Mouse (Mus musculus) spleen, adult 12 weeks (tissue): ENCODE data around the gene Ckap2.
"Not testable (repeated sequence)": the region's sequence is repeated elsewhere in the genome, so short reads cannot be mapped to it uniquely, and the experiment has no call there.

Experiments used
- DNase-seq: peaks from one replicate; pipeline ENCODE4 v3.0.0; 2022; ENCODE audit warnings: low spot score

Gene Ckap2

DNA sequence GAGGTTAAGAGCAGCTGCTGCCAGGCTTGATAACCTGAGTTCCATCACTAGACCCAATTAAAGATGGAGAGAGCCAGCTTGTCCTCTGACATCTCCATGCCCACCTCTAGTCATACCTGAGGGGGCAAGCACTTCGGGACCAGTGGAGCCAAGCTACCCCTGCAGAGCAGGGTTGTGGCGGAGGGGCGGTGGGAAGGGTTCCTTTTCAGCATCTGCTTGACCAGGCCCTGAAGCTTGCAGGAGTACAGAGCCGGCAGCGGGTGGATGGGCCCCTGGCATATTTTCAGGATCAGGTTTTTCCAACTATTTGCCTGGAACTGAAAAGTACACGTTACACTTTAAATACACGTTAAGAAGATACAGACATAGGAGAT is 37.3 kb downstream of the Ckap2 start:
- DNase-seq, result no peak

DNA sequence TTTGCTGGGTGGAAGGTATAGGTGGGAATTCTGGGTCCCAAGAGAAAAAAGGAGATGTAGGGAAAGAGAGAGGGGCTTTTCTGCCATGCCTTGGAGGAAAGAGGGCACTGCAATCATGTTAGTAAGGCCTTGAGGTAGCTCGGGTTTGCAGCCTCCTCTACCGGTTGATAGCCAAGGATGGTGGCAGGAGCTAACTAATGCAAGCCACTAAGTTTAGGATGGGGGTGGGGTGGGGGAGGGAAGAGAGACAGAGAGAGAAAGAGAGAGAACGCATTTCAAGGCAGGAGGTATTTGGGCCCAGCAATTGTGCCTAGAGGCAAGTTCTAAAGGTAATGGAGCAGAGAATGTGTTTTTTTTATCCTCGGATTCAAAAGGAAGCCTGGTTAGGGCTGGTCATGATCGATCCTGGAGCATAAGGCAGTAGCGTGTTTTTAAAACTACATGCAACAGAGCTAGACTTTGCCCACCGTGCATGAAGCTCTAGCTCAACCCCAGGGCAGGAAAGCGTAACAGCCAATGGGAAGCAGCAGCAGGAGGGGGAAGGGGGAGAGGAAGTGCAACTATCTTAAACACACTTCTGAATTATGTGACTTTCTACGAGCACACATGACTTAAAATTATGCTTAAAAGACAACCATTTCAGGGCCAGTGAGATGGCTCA is 37.8 kb downstream of the Ckap2 start:
- no peak for DNase-seq

- no peak for DNase-seq
Observed at GRCm38 (mm10) chr8:22145831-22146230, 39.8 kb downstream of the Ckap2 start.

DNA sequence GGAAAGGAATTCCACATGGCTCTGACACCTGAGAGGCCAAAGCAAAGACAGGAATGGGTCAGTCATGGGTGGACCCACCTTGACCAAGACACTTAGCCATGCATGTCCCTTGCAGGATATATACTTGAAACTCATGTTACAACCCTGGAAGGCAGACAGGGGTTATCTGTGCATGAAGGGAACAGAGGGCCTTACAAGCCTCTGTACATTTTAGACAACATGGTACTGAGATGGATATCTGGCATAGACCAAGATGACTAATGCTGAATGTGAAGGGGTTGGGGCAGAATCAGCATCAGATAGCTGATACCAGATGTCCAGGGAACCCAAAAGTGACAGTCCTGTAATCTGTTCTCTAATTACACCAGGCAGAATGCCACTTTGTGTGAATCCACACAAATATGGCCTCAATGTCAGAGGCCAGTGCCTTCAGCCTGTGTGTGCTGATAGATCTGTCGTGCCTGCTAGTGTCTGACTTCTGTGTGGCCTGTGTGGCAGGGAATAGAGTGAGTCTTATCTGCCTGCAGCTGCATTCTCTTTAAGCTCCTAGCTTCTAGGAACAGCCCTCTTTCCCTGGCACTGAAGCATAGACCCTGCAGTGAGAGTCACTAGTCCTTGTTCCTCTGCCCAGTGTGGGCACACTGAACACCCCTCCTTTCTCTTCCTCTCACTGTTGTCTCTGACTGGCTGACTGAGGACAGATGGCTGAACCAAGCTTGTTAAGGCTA is 41.7 kb downstream of the Ckap2 start:
- no peak for DNase-seq

- no peak for DNase-seq
Observed at GRCm38 (mm10) chr8:22142592-22142991, 43.0 kb downstream of the Ckap2 start.

DNA sequence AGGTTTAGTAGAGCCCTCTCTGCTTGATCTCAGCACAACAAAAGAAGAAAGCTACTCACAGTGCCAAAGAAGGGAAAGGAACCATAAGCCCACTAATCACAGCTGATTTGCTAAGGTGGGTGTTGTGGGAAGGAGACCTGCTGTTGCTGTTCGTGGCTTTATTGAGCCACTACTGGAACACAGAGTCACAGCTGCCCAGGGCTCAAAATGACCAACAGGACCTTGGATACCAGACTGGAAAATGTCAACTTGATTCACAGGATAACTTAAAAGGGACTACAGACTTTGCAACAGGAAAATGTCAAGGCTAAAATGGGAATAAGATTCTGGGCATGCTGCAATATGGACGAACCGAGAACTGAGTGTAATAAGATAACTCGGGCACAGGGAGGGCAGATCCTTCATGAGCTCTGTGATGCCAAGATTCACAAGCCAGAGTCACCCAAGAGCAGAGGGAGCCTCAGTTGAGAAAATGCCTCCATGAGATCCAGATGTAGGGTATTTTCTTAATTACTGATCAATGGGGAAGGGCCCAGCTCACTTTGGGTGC is 43.7 kb downstream of the Ckap2 start:
- DNase-seq, result no peak

- DNase-seq, result not testable (repeated sequence)
Observed at GRCm38 (mm10) chr8:22136462-22136861, 49.2 kb downstream of the Ckap2 start.

DNA sequence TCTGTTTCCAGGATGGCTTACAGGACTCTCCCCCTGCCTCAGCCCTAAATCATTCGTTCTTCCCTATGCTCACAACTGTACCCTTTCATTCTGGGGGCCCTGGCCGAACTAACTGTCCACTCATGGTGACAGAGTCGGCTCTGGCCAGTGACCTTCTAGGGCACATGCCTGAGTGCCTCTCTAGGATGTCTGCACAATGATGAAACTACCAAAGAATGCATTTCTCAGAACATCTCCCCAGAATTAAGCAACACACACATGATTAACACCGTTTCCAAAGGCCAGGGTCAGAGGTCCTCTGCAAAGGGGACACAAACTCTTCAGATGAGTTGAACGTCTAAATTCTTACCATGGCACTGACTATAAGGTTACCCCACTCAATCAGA is 50.9 kb downstream of the Ckap2 start:
- DNase-seq, result no peak

- peak; percentile 48 for DNase-seq
Observed at GRCm38 (mm10) chr8:22134078-22134749, 51.4 kb downstream of the Ckap2 start.

- DNase-seq, result no peak
Observed at GRCm38 (mm10) chr8:22132062-22132461, 53.6 kb downstream of the Ckap2 start.

DNA sequence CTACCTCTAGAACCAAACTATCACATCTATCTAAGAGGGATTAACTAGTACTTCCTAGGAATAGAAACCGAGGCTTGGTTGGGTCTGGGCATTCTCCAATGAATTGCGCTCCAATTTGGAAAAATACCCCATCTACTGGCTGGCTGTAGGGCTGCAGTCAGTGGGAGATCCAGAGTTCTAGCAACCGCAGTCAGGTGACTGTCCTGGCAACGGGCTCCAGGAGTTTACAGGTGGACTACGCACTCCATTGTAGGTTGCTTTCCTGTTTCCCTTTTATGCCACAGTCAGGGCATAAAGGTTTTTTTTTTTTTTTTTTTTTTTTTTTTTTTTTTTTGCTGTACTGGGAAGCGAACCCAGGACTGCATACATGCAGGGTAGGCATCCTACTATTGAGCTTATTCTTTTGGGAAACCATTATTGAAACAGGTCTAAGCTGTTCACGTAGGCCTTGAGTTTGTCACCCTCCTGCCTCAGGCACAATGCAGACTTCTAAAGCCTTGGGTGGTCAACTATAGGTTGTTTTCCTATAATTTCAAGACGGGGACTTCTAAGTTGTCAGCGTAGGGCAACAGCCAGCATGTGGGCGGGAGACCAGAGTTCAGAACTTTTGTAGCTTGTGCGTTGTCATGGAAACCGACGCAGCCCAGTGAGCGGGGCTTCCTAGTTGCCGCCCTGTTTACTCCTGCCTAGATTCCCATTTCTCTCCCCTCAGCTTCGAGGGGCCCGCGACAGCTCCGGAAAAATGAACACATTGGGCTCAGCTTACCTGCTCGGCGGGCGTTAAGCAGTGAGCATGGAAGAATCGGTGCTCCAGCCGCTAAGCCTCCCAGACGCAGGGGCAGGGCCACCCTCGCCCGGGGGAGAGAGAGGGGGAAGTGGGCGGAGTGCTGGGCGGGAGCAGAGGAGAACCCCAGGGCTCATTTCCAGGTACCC is 61.1 kb downstream of the Ckap2 start, which contains the start of gene Nek5:
TSS of gene Nek5 (minus strand) at position 834 of the 933 bp plus-strand sequence.
- DNase-seq, result peak; percentile 23
